In genomic region chr9:121815183-121815582, GRCm38 (mm10) we compare ENCODE assay signal across 18 mouse cellular contexts. TPM values are rescaled to one million over a fixed set of nuclear protein-coding genes. Genes with fewer than 3 reads are reported as not detected.
"Had no signal": no experiment of that assay in that cellular context is flagged by ENCODE, and none has a peak within 500 bp of the region (broad histone marks: within the 10 kb centered on the region; RNA-seq: fewer than 3 reads in every experiment).

No protein-coding gene starts in this region.

- H3K9ac ChIP-seq: liver, embryonic 14.5 days; lung, embryonic 14.5 days; midbrain, embryonic 13.5 days; midbrain, embryonic 15.5 days; neural tube, embryonic 12.5 days; stomach, embryonic 15.5 days had no signal

- DNase-seq: lung, adult 18-20 months; lung, embryonic 14.5 days; lung, postnatal 10 days; lung, postnatal 4 days; right cerebral cortex, postnatal 14 days; thymus, adult 18-20 months; thymus, postnatal 14 days; thymus, postnatal 36 days had no signal

- H3K27me3 ChIP-seq: midbrain, embryonic 13.5 days; midbrain, embryonic 15.5 days; neural tube, embryonic 12.5 days; stomach, embryonic 15.5 days had no signal

- H3K4me3 ChIP-seq: midbrain, embryonic 10.5 days; midbrain, embryonic 13.5 days; midbrain, embryonic 15.5 days; neural tube, embryonic 12.5 days; stomach, embryonic 15.5 days had no signal

- H3K36me3 ChIP-seq: midbrain, embryonic 10.5 days; midbrain, embryonic 13.5 days; midbrain, embryonic 15.5 days; neural tube, embryonic 12.5 days; stomach, embryonic 15.5 days had no signal

- H3K27ac ChIP-seq: liver, embryonic 14.5 days; midbrain, embryonic 10.5 days; midbrain, embryonic 13.5 days; midbrain, embryonic 15.5 days; neural tube, embryonic 12.5 days; stomach, embryonic 15.5 days had no signal

- H3K4me2 ChIP-seq: lung, embryonic 14.5 days; midbrain, embryonic 13.5 days; midbrain, embryonic 15.5 days; neural tube, embryonic 12.5 days; stomach, embryonic 15.5 days had no signal

- H3K9me3 ChIP-seq: midbrain, embryonic 10.5 days; midbrain, embryonic 13.5 days; midbrain, embryonic 15.5 days; neural tube, embryonic 12.5 days; stomach, embryonic 15.5 days had no signal

- ATAC-seq: midbrain, embryonic 13.5 days; midbrain, embryonic 15.5 days had no signal

RNA-seq across cellular contexts. Expression of gene Hhatl, which starts 22.9 kb away (rescaled TPM):
- total RNA-seq: megakaryocyte-erythroid progenitor cell, adult 5-6 weeks; neutrophil, adult 5-6 weeks had no signal
- polyA plus RNA-seq: liver, embryonic 14.5 days; midbrain, embryonic 10.5 days; neural tube, embryonic 12.5 days had no signal

RNA-seq across cellular contexts. Expression of gene Ccdc13, which starts 24.1 kb away (rescaled TPM):
- total RNA-seq: megakaryocyte-erythroid progenitor cell, adult 5-6 weeks; neutrophil, adult 5-6 weeks had no signal
- polyA plus RNA-seq: liver, embryonic 14.5 days; liver, embryonic 16.5 days; spleen, adult 2 months had no signal

RNA-seq across cellular contexts. Expression of gene Klhl40, which starts 37.8 kb away (rescaled TPM):
- total RNA-seq: megakaryocyte-erythroid progenitor cell, adult 5-6 weeks; neutrophil, adult 5-6 weeks had no signal
- polyA plus RNA-seq: liver, embryonic 14.5 days; spleen, adult 2 months had no signal

RNA-seq across cellular contexts. Expression of gene Zfp651, which starts 56.1 kb away (rescaled TPM):
- total RNA-seq: megakaryocyte-erythroid progenitor cell, adult 5-6 weeks; neutrophil, adult 5-6 weeks had no signal
